Mouse (Mus musculus) lung, embryonic 14.5 days (tissue): ENCODE data around the gene Tceal1. TPM values are rescaled to one million over a fixed set of nuclear protein-coding genes. Genes with fewer than 3 reads are reported as not detected.

Source experiments
- ATAC-seq: fragments of 200-750 bp; cut with Nextera tagmentation; 2 replicates; pipeline ENCODE4 v1.8.0; 2017; ENCODE audit warnings: mild to moderate bottlenecking, moderate TSS enrichment, moderate library complexity; ENCODE audit not compliant: insufficient read depth
- DNase-seq: peaks from one replicate; pipeline ENCODE4 v3.0.0-alpha.2; 2015
- H3K27ac ChIP-seq: fragments of 300-500 bp; sonication (generic); 2 replicates; pipeline ENCODE4 v1.5.1; 2014; ENCODE audit warnings: low read depth, mild to moderate bottlenecking, moderate library complexity
- H3K27me3 ChIP-seq: fragments of 300-500 bp; sonication (generic); 2 replicates; pipeline ENCODE4 v1.6.1; 2014; ENCODE audit warnings: low read length, control low read depth; ENCODE audit not compliant: insufficient read depth
- H3K36me3 ChIP-seq: fragments of 300-500 bp; sonication (generic); 2 replicates; pipeline ENCODE4 v1.6.1; 2014; ENCODE audit warnings: control low read depth; ENCODE audit not compliant: insufficient read depth
- H3K4me1 ChIP-seq: fragments of 300-500 bp; sonication (generic); 2 replicates; pipeline ENCODE4 v1.6.1; 2014; ENCODE audit warnings: antibody characterized with exemption, control low read depth; ENCODE audit not compliant: insufficient read depth
- H3K4me2 ChIP-seq: fragments of 300-500 bp; sonication (generic); 2 replicates; pipeline ENCODE4 v1.6.1; 2014; ENCODE audit warnings: mild to moderate bottlenecking
- H3K4me3 ChIP-seq: fragments of 300-500 bp; sonication (generic); 2 replicates; pipeline ENCODE4 v1.5.1; 2014; ENCODE audit warnings: low read depth, low read length
- H3K9ac ChIP-seq: fragments of 300-500 bp; sonication (generic); 2 replicates; pipeline ENCODE4 v1.6.1; 2014
- H3K9me3 ChIP-seq: fragments of 300-500 bp; sonication (generic); 2 replicates; pipeline ENCODE4 v1.6.1; 2016; ENCODE audit warnings: low read depth, low read length, control low read depth
- CTCF ChIP-seq: IDR thresholded peaks from 2 replicates; pipeline ENCODE4 v1.5.1; 2016; ENCODE audit warnings: antibody characterized with exemption, low read depth
- WGBS: fragments of 180-500 bp; shearing (Covaris S2); extraction: QIAGEN DNeasy Blood & Tissue Kit; methylation state at CpG from one replicate; pipeline ENCODE4 v1.1.7; 2014; 5-methylcytosine and 5-hydroxymethylcytosine counted together
- polyA plus RNA-seq: library from polyadenylated mRNA; unstranded; fragments of >200 nt; fragmentation: Nextera tagmentation; extraction: Ambion mirVana; gene quantifications from 2 replicates; pipeline ENCODE4 v1.2.1, GENCODE M21; 2014

The Tceal1 gene
- polyA plus RNA-seq, 1 experiment from 2014 or later = 10.4 TPM

- Histone ChIP-seq H3K4me1 (no peaks in the 10 kb centered on the region), H3K4me2 (no peak overlapping the region), H3K4me3 (no peak overlapping the region), H3K27me3 (no peaks in the 10 kb centered on the region), H3K36me3 (no peaks in the 10 kb centered on the region), H3K9me3 (no peaks in the 10 kb centered on the region), H3K27ac (no peak overlapping the region), H3K9ac (no peak overlapping the region)
- no peak for TF ChIP-seq CTCF
- DNase-seq (no peak), ATAC-seq (no peak)
- WGBS = 87% methylated on average over 3 of the region's 3 CpGs
These were observed 47.7 kb downstream of the Tceal1 start for GRCm38 (mm10) chrX:136755464-136755863.

Other genes starting within 250 kb of the Tceal1 start
- gene Kir3dl1, start 190.0 kb upstream of the Tceal1 start, polyA plus RNA-seq = not detected in 2 replicates
- not detected in 2 replicates for gene Kir3dl2, start 163.9 kb upstream of the Tceal1 start, polyA plus RNA-seq
- gene Tceal3, start 117.1 kb upstream of the Tceal1 start, polyA plus RNA-seq = 5.5 and 6.5 TPM in 2 replicates
- 572 and 614 TPM in 2 replicates for gene Morf4l2, start 35.7 kb downstream of the Tceal1 start, polyA plus RNA-seq
- 0.13 TPM in 1 of 2 replicates, not detected in the other for gene Glra4, start 72.2 kb downstream of the Tceal1 start, polyA plus RNA-seq
- 2.0 and 2.3 TPM in 2 replicates for gene Plp1, start 114.7 kb downstream of the Tceal1 start, polyA plus RNA-seq
- gene Rab9b, start 160.8 kb downstream of the Tceal1 start, polyA plus RNA-seq = 0.04 and 0.16 TPM in 2 replicates
- not detected in 2 replicates for gene H2bfm, start 219.3 kb downstream of the Tceal1 start, polyA plus RNA-seq